Mouse (Mus musculus) heart, embryonic 14.5 days (tissue): ENCODE data around the gene Osbpl7. TPM values are rescaled to one million over a fixed set of nuclear protein-coding genes. Genes with fewer than 3 reads are reported as not detected.

Experiments
- ATAC-seq: fragments of 200-750 bp; cut with Nextera tagmentation; 2 replicates; pipeline ENCODE4 v1.8.0; 2017; ENCODE audit warnings: low read depth, moderate TSS enrichment; ENCODE audit not compliant: insufficient number of reproducible peaks, insufficient read depth, low FRiP score
- H3K27ac ChIP-seq, 2 experiments: fragments of 200-500 bp in 1 of 2; fragments of 300-500 bp in 1 of 2; sonication (generic) in 1 of 2; replicated peaks in 1 of 2; 2 replicates each; pipeline ENCODE4 v1.5.1; 2012 to 2014; ENCODE audit warnings: low read depth in 2 of 2, low read length in 2 of 2, control low read depth in 1 of 2, mild to moderate bottlenecking in 1 of 2, mixed read lengths in 1 of 2; ENCODE audit not compliant: control insufficient read depth in 1 of 2, insufficient read depth in 1 of 2
- H3K27me3 ChIP-seq: fragments of 300-500 bp; sonication (generic); 2 replicates; pipeline ENCODE4 v1.6.1; 2014; ENCODE audit warnings: mild to moderate bottlenecking, low read length, control low read depth; ENCODE audit not compliant: control insufficient read depth, insufficient read depth
- H3K36me3 ChIP-seq: fragments of 300-500 bp; sonication (generic); 2 replicates; pipeline ENCODE4 v1.6.1; 2014; ENCODE audit warnings: mild to moderate bottlenecking, control low read depth, low read length, mixed read lengths; ENCODE audit not compliant: control insufficient read depth, insufficient read depth
- H3K4me1 ChIP-seq, 2 experiments: fragments of 200-500 bp in 1 of 2; fragments of 300-500 bp in 1 of 2; sonication (generic) in 1 of 2; 2 replicates each; pipeline ENCODE4 v1.6.1; 2012 to 2014; ENCODE audit warnings: low read length in 2 of 2, control low read depth in 1 of 2, mixed read lengths in 1 of 2; ENCODE audit not compliant: control insufficient read depth in 2 of 2, insufficient read depth in 2 of 2
- H3K4me2 ChIP-seq: fragments of 300-500 bp; sonication (generic); 2 replicates; pipeline ENCODE4 v1.6.1; 2014; ENCODE audit warnings: mild to moderate bottlenecking, low read length
- H3K4me3 ChIP-seq, 2 experiments: fragments of 200-500 bp in 1 of 2; fragments of 300-500 bp in 1 of 2; sonication (generic) in 1 of 2; 2 replicates each; pipeline ENCODE4 v1.5.1; 2012 to 2014; ENCODE audit warnings: low read length in 2 of 2, mild to moderate bottlenecking in 2 of 2, control low read depth in 1 of 2, low read depth in 1 of 2, moderate library complexity in 1 of 2; ENCODE audit not compliant: control insufficient read depth in 1 of 2, insufficient read depth in 1 of 2
- H3K9ac ChIP-seq: fragments of 300-500 bp; sonication (generic); 2 replicates; pipeline ENCODE4 v1.6.1; 2014; ENCODE audit warnings: mild to moderate bottlenecking, low read length
- H3K9me3 ChIP-seq: fragments of 300-500 bp; sonication (generic); 2 replicates; pipeline ENCODE4 v1.6.1; 2016; ENCODE audit warnings: low read length, control low read depth; ENCODE audit not compliant: control insufficient read depth
- WGBS: fragments of 180-500 bp; shearing (Covaris S2); extraction: QIAGEN DNeasy Blood & Tissue Kit; methylation state at CpG from one replicate; pipeline ENCODE4 v1.1.7; 2014; 5-methylcytosine and 5-hydroxymethylcytosine counted together
- polyA plus RNA-seq: library from polyadenylated mRNA; unstranded; fragments of >200 nt; fragmentation: Nextera tagmentation; extraction: Ambion mirVana; gene quantifications from 2 replicates; pipeline ENCODE4 v1.2.1, GENCODE M21; 2014

Osbpl7 gene
- polyA plus RNA-seq, 1 experiment from 2014 or later, result 4.6 TPM

- H3K9me3 ChIP-seq, result no peaks in the 10 kb centered on the region
- no peak for ATAC-seq
- peak within 1 kb of the TSS; percentile 58 to 65 for H3K27ac ChIP-seq
- peaks cover 11 to 13% of the 10 kb centered on the region in 2 experiments for H3K4me1 ChIP-seq
- peaks cover 9% of the 10 kb centered on the region for H3K27me3 ChIP-seq
- H3K4me3 ChIP-seq, result peak within 1 kb of the TSS; percentile 58 to 80
- 1% methylated on average over 25 of the region's 25 CpGs for WGBS
- peaks cover 16% of the 10 kb centered on the region; the same call in 1 of the 2 replicates for H3K36me3 ChIP-seq
- H3K9ac ChIP-seq, result peak within 1 kb of the TSS; percentile 74
- H3K4me2 ChIP-seq, result peak within 1 kb of the TSS; percentile 66
Measured at GRCm38 (mm10) chr11:97029686-97030417, 20.6 kb upstream of the Osbpl7 start, which contains the start of gene Scrn2. Gene Scrn2 (plus strand): TSS chr11:97029938.

GRCm38 (mm10) chr11:97030426-97030825, 20.0 kb upstream of the Osbpl7 start:
- Histone ChIP-seq H3K27me3 (0 out of 2 replicates have a peak, but pooled peaks cover 3% of the 10 kb centered on the region), H3K27ac (no peak overlapping the region), H3K36me3 (peaks cover 16% of the 10 kb centered on the region; the same call in 1 of the 2 replicates), H3K4me1 (peaks cover 6 to 11% of the 10 kb centered on the region in 2 experiments), H3K4me2 (peak overlapping the region; percentile 66), H3K9me3 (no peaks in the 10 kb centered on the region), H3K9ac (peak overlapping the region; percentile 74), H3K4me3 (peak overlapping the region; percentile 58 to 80)
- no peak for ATAC-seq
- WGBS, result 22% methylated on average over 15 of the region's 15 CpGs

GRCm38 (mm10) chr11:97031977-97032376, 18.5 kb upstream of the Osbpl7 start:
- H3K36me3 ChIP-seq, result peaks cover 16% of the 10 kb centered on the region; the same call in 1 of the 2 replicates
- H3K9ac ChIP-seq, result no peak overlapping the region
- H3K4me1 ChIP-seq, result peaks cover 0 to 7% of the 10 kb centered on the region in 2 experiments; a peak in 2 of 4 replicates
- no peak overlapping the region for H3K27ac ChIP-seq
- no peaks in the 10 kb centered on the region for H3K9me3 ChIP-seq
- no peak for ATAC-seq
- no peaks in the 10 kb centered on the region for H3K27me3 ChIP-seq
- 61% methylated on average over 12 of the region's 12 CpGs for WGBS
- no peak overlapping the region for H3K4me2 ChIP-seq
- H3K4me3 ChIP-seq, result no peak overlapping the region

- WGBS, result 93% methylated on average over 4 of the region's 4 CpGs
- no peak overlapping the region for H3K27ac ChIP-seq
- H3K4me2 ChIP-seq, result no peak overlapping the region
- H3K9ac ChIP-seq, result no peak overlapping the region
- no peak overlapping the region for H3K4me3 ChIP-seq
- H3K9me3 ChIP-seq, result no peaks in the 10 kb centered on the region
- peaks cover 16% of the 10 kb centered on the region; the same call in 1 of the 2 replicates for H3K36me3 ChIP-seq
- no peaks in the 10 kb centered on the region for H3K27me3 ChIP-seq
- no peak for ATAC-seq
- peaks cover 0 to 7% of the 10 kb centered on the region in 2 experiments; a peak in 2 of 4 replicates for H3K4me1 ChIP-seq
Measured at GRCm38 (mm10) chr11:97032499-97032898, 17.9 kb upstream of the Osbpl7 start.

GRCm38 (mm10) chr11:97033781-97034180, 16.6 kb upstream of the Osbpl7 start:
- WGBS, result 91% methylated on average over 4 of the region's 4 CpGs
- no peak for ATAC-seq
- peaks cover 0 to 7% of the 10 kb centered on the region in 2 experiments; a peak in 2 of 4 replicates for H3K4me1 ChIP-seq

GRCm38 (mm10) chr11:97036141-97036540, 14.3 kb upstream of the Osbpl7 start:
- Histone ChIP-seq H3K4me2 (no peak overlapping the region), H3K27me3 (no peaks in the 10 kb centered on the region), H3K36me3 (peaks cover 16% of the 10 kb centered on the region; the same call in 1 of the 2 replicates), H3K4me3 (no peak overlapping the region), H3K27ac (no peak overlapping the region), H3K4me1 (peaks cover 2% of the 10 kb centered on the region in 2 experiments; a peak in 2 of 4 replicates), H3K9ac (no peak overlapping the region), H3K9me3 (no peaks in the 10 kb centered on the region)
- no peak for ATAC-seq
- 68% methylated on average over 5 of the region's 5 CpGs for WGBS

More at GRCm38 (mm10) chr11:97033781-97034180, 16.6 kb upstream of the Osbpl7 start:
- Histone ChIP-seq H3K4me2 (no peak overlapping the region), H3K4me3 (no peak overlapping the region), H3K9ac (no peak overlapping the region), H3K9me3 (no peaks in the 10 kb centered on the region), H3K27ac (no peak overlapping the region), H3K36me3 (peaks cover 16% of the 10 kb centered on the region; the same call in 1 of the 2 replicates), H3K27me3 (no peaks in the 10 kb centered on the region)

- H3K36me3 ChIP-seq, result peaks cover 9% of the 10 kb centered on the region
- no peaks in the 10 kb centered on the region for H3K27me3 ChIP-seq
- H3K4me2 ChIP-seq, result no peak overlapping the region
- H3K9me3 ChIP-seq, result no peaks in the 10 kb centered on the region
- H3K4me3 ChIP-seq, result no peak overlapping the region
- H3K9ac ChIP-seq, result no peak overlapping the region
- 45% methylated on average over 7 of the region's 7 CpGs for WGBS
- H3K27ac ChIP-seq, result no peak overlapping the region
- no peak for ATAC-seq
- peaks cover 5 to 9% of the 10 kb centered on the region in 2 experiments for H3K4me1 ChIP-seq
Measured at GRCm38 (mm10) chr11:97038881-97039280, 11.5 kb upstream of the Osbpl7 start.
